Mouse (Mus musculus) kidney, adult 11 months (tissue): ENCODE measurements around the gene Tbxa2r.
A peak's percentile ranks its signal among the peaks of the same experiment; 100 is the strongest.

ENCODE experiments used
- DNase-seq: peaks from one replicate; pipeline ENCODE4 v3.0.0; 2022

Gene Tbxa2r

GRCm38 (mm10) chr10:81376561-81377361 is 48.2 kb downstream of the Tbxa2r start:
- DNase-seq: no peak

GRCm38 (mm10) chr10:81377362-81377664 is 48.8 kb downstream of the Tbxa2r start:
- no peak for DNase-seq

- DNase-seq: no peak
Observed at GRCm38 (mm10) chr10:81377793-81378552, 49.4 kb downstream of the Tbxa2r start, which contains the start of gene Fzr1. Gene Fzr1 (minus strand): TSS chr10:81378516.

DNA sequence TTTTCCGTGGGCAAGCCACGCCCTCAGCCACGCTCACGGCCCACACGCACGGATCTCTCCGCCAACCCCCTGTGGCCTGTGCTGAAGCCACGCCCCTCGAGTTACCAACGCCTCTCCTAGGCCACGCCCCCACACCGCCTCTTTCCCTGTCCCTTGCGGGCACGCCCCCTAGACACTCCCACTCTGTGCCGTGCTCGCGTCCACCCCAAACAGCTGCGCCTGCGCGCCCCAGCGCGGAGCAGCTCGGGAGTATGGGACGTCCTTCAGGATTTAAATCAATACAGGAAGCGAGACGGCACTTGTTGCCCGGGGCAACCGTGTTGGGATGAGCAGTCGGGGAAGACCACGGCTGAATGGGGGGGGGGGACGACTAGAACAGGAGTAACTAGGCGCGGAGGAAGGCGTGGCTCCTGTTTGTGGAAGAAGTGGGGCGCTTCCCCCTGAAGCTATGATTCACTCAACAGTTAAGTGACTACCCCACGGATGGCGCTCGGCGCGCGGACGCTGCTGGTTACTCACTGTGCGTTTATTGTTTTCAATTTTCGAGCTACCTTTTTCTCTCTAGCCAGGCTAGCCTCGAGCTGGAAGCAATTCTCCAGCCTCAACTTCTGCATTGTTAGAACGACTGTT is 50.1 kb downstream of the Tbxa2r start:
- peak; percentile 100 for DNase-seq

DNA sequence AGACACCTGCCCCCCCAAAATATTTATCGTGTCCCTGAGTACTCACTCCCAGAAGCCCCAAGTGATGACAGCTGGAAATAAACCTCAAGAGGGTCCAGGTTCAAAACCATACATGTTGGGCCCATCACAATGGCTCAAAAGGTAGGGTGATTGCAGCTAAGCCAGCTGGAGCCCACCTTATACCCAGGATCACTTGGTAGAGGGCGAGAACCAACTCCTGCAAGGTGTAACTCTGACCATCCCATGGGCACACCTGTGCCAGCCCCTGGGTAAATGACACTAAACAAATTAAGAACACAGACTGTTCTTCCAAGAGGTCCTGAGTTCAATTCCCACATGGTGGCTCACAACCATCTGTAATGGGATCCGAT is 50.6 kb downstream of the Tbxa2r start:
- DNase-seq: no peak

DNA sequence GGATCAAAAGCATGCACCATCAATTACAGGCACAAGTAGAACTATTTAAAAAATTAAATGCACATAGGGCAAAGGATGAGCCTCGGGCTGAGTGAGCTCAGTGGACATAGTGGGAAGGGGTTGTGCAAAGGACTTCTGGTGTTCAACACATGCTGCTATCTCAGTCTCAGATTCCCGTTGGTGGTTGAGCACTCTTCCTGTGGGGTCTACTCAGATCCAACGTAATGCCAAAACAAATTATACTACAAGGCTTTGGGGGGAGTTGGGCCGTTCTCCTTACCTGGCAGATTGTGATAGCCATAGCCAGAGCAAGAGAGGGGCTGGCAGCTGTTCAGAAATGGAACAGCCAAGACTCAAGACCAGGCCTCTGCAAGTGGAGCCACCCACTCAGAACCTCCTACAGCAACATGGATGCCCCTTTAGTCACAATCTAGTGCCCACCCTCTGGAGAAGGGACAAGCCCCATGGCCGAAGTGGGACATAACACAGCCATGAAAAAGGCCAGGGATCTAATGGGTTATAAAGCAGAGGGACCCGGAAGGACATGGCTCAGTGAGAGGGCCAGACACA is 51.4 kb downstream of the Tbxa2r start:
- no peak for DNase-seq

- no peak for DNase-seq
Observed at GRCm38 (mm10) chr10:81382039-81382438, 53.5 kb downstream of the Tbxa2r start.

- peak; percentile 98 for DNase-seq
Observed at GRCm38 (mm10) chr10:81383802-81384604, 55.5 kb downstream of the Tbxa2r start, which contains the start of the genes Dohh and Gm48551. Gene Dohh (plus strand): TSS chr10:81384428. Gene Gm48551 (plus strand): TSS chr10:81384466.

DNA sequence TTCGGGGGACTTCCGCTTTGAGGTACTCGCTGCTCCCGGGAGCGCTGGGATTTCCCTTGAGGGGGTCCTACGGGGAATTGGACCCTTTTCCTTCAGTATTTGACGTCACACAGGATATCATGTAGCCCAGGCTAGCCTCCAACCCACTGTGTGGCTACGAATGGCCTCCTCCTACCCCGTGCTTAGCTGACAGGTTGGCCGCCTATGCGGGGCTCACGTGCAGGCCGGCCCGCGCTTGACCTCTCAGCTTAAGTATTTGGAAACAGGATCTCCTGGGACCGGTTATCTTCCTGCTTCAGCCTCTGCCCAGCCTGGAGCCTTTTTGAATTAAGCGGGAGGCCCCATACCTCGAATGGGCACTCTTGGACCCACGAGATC is 56.1 kb downstream of the Tbxa2r start:
- DNase-seq: no peak
